Mouse (Mus musculus) liver, embryonic 16.5 days (tissue): ENCODE results near the gene Lemd1. TPM values are rescaled to one million over a fixed set of nuclear protein-coding genes. Genes with fewer than 3 reads are reported as not detected.

Experiments
- ATAC-seq: fragments of 200-750 bp; cut with Nextera tagmentation; 2 replicates; pipeline ENCODE4 v1.8.0; 2017; ENCODE audit warnings: low read depth, mild to moderate bottlenecking, moderate number of reproducible peaks, moderate library complexity
- H3K27ac ChIP-seq: fragments of 300-500 bp; sonication (generic); 2 replicates; pipeline ENCODE4 v1.5.1; 2014; ENCODE audit warnings: mild to moderate bottlenecking, low read length
- H3K27me3 ChIP-seq: fragments of 300-500 bp; sonication (generic); 2 replicates; pipeline ENCODE4 v1.6.1; 2014; ENCODE audit warnings: low read depth, low read length, mixed read lengths; ENCODE audit not compliant: control insufficient read depth, insufficient read depth
- H3K36me3 ChIP-seq: fragments of 300-500 bp; sonication (generic); 2 replicates; pipeline ENCODE4 v1.6.1; 2014; ENCODE audit warnings: mild to moderate bottlenecking; ENCODE audit not compliant: control insufficient read depth, insufficient read depth
- H3K4me1 ChIP-seq: fragments of 300-500 bp; sonication (generic); 2 replicates; pipeline ENCODE4 v1.6.1; 2014; ENCODE audit warnings: low read depth, low read length, mixed read lengths; ENCODE audit not compliant: control insufficient read depth
- H3K4me2 ChIP-seq: fragments of 300-500 bp; sonication (generic); 2 replicates; pipeline ENCODE4 v1.6.1; 2014; ENCODE audit warnings: low read depth, low read length, mixed read lengths
- H3K4me3 ChIP-seq: fragments of 300-500 bp; sonication (generic); 2 replicates; pipeline ENCODE4 v1.5.1; 2014; ENCODE audit warnings: low read depth, mild to moderate bottlenecking, low read length
- H3K9ac ChIP-seq: fragments of 300-500 bp; sonication (generic); 2 replicates; pipeline ENCODE4 v1.6.1; 2014; ENCODE audit warnings: low read depth, low read length
- H3K9me3 ChIP-seq: fragments of 300-500 bp; sonication (generic); replicated peaks from 2 replicates; pipeline ENCODE4 v1.6.1; 2016; ENCODE audit warnings: low read length; ENCODE audit not compliant: control insufficient read depth
- WGBS: fragments of 180-500 bp; shearing (Covaris S2); extraction: QIAGEN DNeasy Blood & Tissue Kit; methylation state at CpG from one replicate; pipeline ENCODE4 v1.1.7; 2014; ENCODE audit not compliant: insufficient replicate concordance; 5-methylcytosine and 5-hydroxymethylcytosine counted together
- polyA plus RNA-seq: library from polyadenylated mRNA; unstranded; fragments of >200 nt; fragmentation: Nextera tagmentation; extraction: Ambion mirVana; gene quantifications from 2 replicates; pipeline ENCODE4 v1.2.1, GENCODE M21; 2015

Lemd1 gene
- polyA plus RNA-seq, 1 experiment from 2014 or later = not detected

DNA sequence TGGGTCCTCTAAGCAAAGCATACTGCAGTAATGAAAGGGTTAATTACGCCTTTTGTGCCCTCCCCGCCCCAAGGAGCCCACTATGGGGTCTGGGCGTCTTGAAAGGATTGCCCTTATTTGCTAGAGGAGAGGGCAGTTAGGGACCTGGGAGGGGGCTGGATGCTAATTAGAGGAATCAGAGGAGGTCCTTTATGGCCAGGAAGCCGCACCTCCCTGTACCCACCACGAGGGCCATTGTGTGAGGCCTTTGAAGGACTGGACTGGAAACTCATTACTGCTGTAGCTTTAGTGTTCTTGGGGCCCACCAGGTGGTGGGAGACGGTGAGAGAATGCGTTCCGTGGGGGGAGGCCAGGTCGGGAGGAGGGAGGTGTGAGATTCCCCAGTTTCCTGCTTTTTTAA, 6.4 kb downstream of the Lemd1 start:
- H3K27ac ChIP-seq = no peak overlapping the region
- H3K4me2 ChIP-seq = no peak overlapping the region
- H3K9me3 ChIP-seq = no peaks in the 10 kb centered on the region
- WGBS = 16% methylated on average over 9 of the region's 9 CpGs
- no peaks in the 10 kb centered on the region for H3K36me3 ChIP-seq
- H3K4me3 ChIP-seq = no peak overlapping the region
- no peak overlapping the region for H3K9ac ChIP-seq
- peaks cover 50% of the 10 kb centered on the region for H3K27me3 ChIP-seq
- H3K4me1 ChIP-seq = no peaks in the 10 kb centered on the region
- no peak for ATAC-seq

DNA sequence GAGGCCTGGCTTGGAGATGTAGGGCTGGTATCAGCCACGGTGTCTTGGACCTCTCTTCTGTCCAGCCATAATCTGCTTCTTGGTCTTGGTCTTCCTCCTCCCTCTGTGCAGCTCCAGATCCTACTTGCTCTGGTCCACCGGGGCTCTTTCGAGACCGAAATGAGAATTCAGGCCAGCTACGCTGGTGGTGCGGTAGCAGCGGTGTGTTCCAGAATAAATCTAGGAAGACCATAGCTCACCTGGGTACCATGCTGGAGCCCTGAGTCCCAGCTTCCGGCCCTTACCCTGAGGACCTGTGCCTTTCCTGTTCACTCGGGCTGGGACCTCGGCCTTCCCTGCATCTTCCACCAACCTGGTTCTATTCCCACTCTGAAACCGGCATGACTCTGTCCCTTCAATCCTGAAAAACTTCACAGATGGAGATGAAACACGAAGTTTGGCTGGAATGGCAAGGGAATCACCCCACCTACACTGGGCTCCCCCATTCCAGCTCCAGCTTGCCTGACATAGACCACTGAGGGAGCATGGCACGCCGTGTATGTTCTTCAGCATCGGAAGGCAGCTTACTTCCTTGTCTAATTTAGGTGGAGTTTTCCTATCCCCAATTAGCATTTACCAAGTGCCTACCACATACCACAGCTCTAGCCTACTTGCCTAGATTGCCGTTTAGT, 7.3 kb downstream of the Lemd1 start:
- no peak overlapping the region for H3K4me2 ChIP-seq
- H3K4me3 ChIP-seq = no peak overlapping the region
- peaks cover 42% of the 10 kb centered on the region for H3K27me3 ChIP-seq
- H3K36me3 ChIP-seq = no peaks in the 10 kb centered on the region
- 66% methylated on average over 16 of the region's 16 CpGs for WGBS
- no peaks in the 10 kb centered on the region for H3K4me1 ChIP-seq
- ATAC-seq = no peak
- no peak overlapping the region for H3K9ac ChIP-seq
- no peak overlapping the region for H3K27ac ChIP-seq
- H3K9me3 ChIP-seq = no peaks in the 10 kb centered on the region

DNA sequence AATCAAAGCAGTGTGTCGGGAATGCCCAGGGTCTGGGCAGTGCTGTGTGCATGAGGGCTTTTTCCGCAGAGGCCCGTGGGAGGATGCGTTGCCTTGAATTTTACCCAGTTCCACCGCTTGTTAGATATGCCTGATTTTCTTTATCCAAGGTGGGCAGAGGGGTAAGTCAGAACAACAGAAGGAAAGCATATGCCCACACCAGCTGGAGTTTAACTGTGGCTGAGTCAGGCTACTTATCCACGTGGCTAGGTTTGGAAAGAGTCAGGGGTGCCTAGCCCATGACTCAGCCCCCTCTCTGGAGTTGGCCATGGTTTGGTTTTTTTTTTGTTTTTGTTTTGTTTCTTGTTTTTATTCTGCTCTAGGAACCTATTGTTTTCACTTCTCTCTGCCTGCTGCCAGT, 8.0 kb downstream of the Lemd1 start:
- Histone ChIP-seq H3K27ac (no peak overlapping the region), H3K9ac (no peak overlapping the region), H3K4me1 (no peaks in the 10 kb centered on the region), H3K36me3 (no peaks in the 10 kb centered on the region), H3K4me3 (no peak overlapping the region), H3K4me2 (no peak overlapping the region), H3K9me3 (no peaks in the 10 kb centered on the region), H3K27me3 (peaks cover 35% of the 10 kb centered on the region)
- WGBS = 57% methylated on average over 6 of the region's 6 CpGs
- no peak for ATAC-seq

DNA sequence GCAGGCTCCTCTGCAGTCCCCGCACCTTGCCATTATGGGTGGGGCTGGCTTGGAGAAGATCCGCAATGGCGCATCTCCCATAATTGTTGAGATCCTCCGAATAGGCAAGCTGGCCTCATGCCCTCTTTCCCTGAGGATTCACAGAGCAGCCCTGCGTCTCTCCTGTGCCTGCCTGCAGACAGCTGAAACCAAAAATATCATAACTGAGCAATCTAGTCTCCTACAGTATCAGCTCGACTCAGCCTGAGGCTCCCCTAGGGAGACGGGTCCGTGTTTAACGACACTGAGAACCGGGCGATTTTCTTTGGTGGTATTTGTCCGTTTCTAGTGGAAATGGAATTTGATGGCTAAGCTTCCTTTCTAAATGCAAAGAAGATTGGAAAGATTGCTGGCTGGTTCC, 8.7 kb downstream of the Lemd1 start:
- no peaks in the 10 kb centered on the region for H3K9me3 ChIP-seq
- no peaks in the 10 kb centered on the region for H3K36me3 ChIP-seq
- WGBS = 15% methylated on average over 12 of the region's 12 CpGs
- no peak overlapping the region for H3K9ac ChIP-seq
- no peak for ATAC-seq
- no peaks in the 10 kb centered on the region for H3K4me1 ChIP-seq
- peaks cover 34% of the 10 kb centered on the region for H3K27me3 ChIP-seq
- no peak overlapping the region for H3K4me3 ChIP-seq
- H3K4me2 ChIP-seq = no peak overlapping the region
- H3K27ac ChIP-seq = no peak overlapping the region

DNA sequence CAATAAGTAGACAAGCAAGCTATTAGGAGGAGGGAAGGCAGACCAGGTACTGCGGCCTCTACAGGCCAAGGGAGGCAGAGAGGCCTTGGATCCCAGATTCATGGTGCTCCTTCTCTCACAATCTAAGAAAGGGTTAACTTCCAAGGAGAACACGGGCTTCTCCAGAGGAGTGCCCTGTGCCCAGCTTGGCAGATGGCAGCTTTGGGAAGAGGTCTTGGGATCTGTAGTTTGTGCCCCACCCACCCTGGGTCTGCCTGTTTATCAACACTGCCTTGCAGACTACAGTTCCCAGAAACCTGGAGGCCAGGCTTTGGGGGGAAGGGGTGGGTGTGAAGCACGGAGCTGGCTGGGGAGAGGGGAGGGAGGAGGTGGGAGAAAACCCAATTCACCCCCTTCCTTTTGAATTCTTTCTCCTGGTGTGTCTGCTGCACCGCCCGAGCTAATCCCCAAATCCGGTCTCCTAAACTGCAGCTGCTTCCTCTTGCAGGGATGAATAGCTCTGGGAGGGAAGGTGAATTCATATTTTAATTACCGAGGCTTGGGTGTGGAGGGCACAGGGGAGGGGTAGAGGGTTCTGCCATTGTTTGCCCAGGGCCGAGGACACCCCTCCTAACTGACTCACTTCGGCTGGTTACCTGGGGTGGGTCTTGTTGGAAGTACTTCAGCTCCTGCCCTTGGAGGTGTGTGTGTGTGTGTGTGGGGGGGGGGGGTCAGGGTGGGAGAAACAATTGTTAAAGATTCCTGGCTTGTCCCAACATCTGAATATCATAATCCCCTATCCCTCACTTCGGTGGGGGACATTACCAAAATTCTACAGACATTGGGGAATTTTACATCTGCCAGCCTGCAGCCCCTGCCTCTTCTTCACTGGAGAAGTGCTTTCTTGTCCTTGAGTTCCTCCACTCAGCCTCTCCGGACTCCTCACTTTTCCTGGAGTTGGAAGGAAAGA, 9.6 kb downstream of the Lemd1 start:
- H3K36me3 ChIP-seq = no peaks in the 10 kb centered on the region
- no peak overlapping the region for H3K4me2 ChIP-seq

DNA sequence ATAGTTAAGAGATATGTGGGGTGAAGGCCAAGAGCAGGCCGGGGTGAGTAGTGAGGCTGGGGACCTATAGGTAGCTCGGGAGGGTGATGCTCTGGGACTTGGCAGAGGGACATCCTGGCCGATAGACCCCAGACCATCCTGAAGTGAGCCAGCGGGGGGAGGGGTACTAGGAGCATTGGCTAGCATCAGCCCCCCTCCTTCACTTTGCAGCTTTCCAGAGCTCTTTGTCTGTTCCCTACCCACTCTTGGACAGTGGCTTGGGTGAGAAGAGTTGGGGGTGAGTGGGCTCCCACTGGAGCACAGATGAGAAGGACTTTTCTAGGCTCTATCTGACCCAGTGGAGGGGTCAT, 10.3 kb downstream of the Lemd1 start:
- ATAC-seq = no peak
- H3K4me1 ChIP-seq = no peaks in the 10 kb centered on the region
- no peak overlapping the region for H3K27ac ChIP-seq
- peaks cover 28% of the 10 kb centered on the region for H3K27me3 ChIP-seq
- no peak overlapping the region for H3K4me3 ChIP-seq
- H3K9ac ChIP-seq = no peak overlapping the region
- no peaks in the 10 kb centered on the region for H3K36me3 ChIP-seq
- no peak overlapping the region for H3K4me2 ChIP-seq
- H3K9me3 ChIP-seq = no peaks in the 10 kb centered on the region
- 37% methylated on average over 4 of the region's 4 CpGs for WGBS

More for the DNA sequence above, 9.6 kb downstream of the Lemd1 start:
- no peak overlapping the region for H3K4me3 ChIP-seq
- peaks cover 28% of the 10 kb centered on the region for H3K27me3 ChIP-seq
- no peak overlapping the region for H3K27ac ChIP-seq
- no peak overlapping the region for H3K9ac ChIP-seq
- H3K9me3 ChIP-seq = no peaks in the 10 kb centered on the region
- no peak for ATAC-seq
- no peaks in the 10 kb centered on the region for H3K4me1 ChIP-seq
- WGBS = 21% methylated on average over 11 of the region's 11 CpGs

DNA sequence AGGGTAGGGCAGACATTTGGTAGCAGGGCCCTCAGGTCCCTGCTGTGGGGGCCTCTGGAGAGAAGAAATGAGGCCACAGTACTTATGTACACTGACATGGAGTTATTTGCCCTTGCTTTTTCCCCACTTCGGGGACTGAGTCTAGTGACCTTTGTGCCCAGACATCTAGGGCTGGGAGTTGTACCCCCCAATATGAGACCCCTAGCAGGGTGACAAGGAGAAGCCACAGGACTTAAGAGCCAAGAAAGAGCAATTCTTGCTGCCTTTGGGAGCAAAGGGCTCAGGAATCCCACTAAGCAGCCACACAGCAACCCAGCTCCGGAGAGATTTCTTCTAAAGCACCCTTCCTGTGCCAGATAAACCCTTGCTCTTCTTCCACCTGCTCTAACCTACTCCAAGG, 10.7 kb downstream of the Lemd1 start:
- Histone ChIP-seq H3K27ac (no peak overlapping the region), H3K9ac (no peak overlapping the region), H3K27me3 (peaks cover 28% of the 10 kb centered on the region), H3K4me2 (no peak overlapping the region), H3K4me3 (no peak overlapping the region), H3K4me1 (no peaks in the 10 kb centered on the region), H3K36me3 (no peaks in the 10 kb centered on the region), H3K9me3 (no peaks in the 10 kb centered on the region)
- 36% methylated on average over 2 of the region's 2 CpGs for WGBS
- ATAC-seq = no peak

DNA sequence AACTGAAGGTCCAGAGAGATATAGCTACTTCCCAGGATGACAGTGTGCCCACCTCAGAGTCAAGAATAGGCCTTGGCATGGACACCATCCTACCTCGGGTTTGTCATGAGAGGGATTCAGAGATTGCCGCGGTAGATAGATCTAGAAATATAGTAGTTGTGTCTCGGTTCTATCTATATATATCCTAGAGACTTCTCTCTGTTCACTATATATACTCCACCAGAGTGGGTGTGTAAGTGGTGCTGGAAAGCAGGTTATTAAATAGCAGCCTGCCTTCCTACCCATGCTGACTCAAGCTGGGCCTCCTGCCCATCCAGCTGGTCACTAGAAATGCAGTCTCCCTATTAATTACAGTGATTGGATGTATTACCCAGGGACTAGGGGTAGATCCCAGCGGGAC, 11.5 kb downstream of the Lemd1 start:
- Histone ChIP-seq H3K27me3 (peaks cover 25% of the 10 kb centered on the region), H3K27ac (no peak overlapping the region), H3K9me3 (no peaks in the 10 kb centered on the region), H3K4me2 (no peak overlapping the region), H3K36me3 (no peaks in the 10 kb centered on the region), H3K4me3 (no peak overlapping the region), H3K4me1 (no peaks in the 10 kb centered on the region), H3K9ac (no peak overlapping the region)
- ATAC-seq = no peak
- WGBS = 75% methylated on average over 5 of the region's 5 CpGs

DNA sequence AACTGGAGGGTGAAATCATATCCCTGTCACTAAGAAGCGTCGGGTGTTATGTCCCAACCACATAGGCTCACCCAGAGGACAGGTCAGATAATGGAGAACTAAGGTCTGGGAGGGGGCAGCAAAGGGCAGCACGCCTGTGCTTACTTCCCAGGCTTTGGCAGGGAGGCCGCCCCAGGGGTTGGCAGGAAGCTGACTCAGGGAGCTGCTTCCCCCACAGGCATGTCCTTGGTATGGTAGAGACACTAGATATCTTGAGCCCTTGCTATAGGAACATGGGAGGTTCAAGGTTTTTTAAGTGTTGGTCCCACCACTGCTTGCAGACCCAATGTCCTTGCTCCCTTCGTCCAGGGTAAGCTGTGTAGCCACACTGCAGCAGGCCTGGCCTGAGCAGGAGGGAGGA, 14.7 kb downstream of the Lemd1 start:
- Histone ChIP-seq H3K9ac (no peak overlapping the region), H3K4me3 (no peak overlapping the region), H3K4me2 (no peak overlapping the region), H3K27me3 (peaks cover 3% of the 10 kb centered on the region), H3K4me1 (no peaks in the 10 kb centered on the region), H3K36me3 (no peaks in the 10 kb centered on the region), H3K27ac (no peak overlapping the region), H3K9me3 (no peaks in the 10 kb centered on the region)
- no peak for ATAC-seq
- WGBS = 20% methylated on average over 5 of the region's 5 CpGs
